Mouse (Mus musculus) bone marrow, adult 2 months (tissue): ENCODE data around the gene Xrcc4. TPM values are rescaled to one million over a fixed set of nuclear protein-coding genes. Genes with fewer than 3 reads are reported as not detected.

Source experiments
- H3K27ac ChIP-seq: fragments of 200-500 bp; 2 replicates; pipeline ENCODE4 v1.5.1; 2012; ENCODE audit warnings: low read depth, mild to moderate bottlenecking, control low read depth, inconsistent platforms, low read length; ENCODE audit not compliant: control insufficient read depth, poor library complexity, insufficient read depth
- H3K4me1 ChIP-seq: fragments of 200-500 bp; 2 replicates; pipeline ENCODE4 v1.6.1; 2011; ENCODE audit warnings: low read length; ENCODE audit not compliant: control insufficient read depth, insufficient read depth
- H3K4me3 ChIP-seq: fragments of 200-500 bp; replicated peaks from 2 replicates; pipeline ENCODE3; 2011; ENCODE audit warnings: mild to moderate bottlenecking, low read depth, low read length, control low read depth; ENCODE audit not compliant: control insufficient read depth
- CTCF ChIP-seq: fragments of 200-500 bp; IDR thresholded peaks from 2 replicates; pipeline ENCODE4 v1.5.1; 2011; ENCODE audit warnings: low read length, control low read depth; ENCODE audit not compliant: control insufficient read depth, insufficient read depth
- POLR2A ChIP-seq: fragments of 200-500 bp; IDR thresholded peaks from 2 replicates; pipeline ENCODE4 v1.6.1; 2011; ENCODE audit warnings: low read depth, mild to moderate bottlenecking, control low read depth, low read length, borderline replicate concordance; ENCODE audit not compliant: control insufficient read depth
- WGBS: fragments of 180-500 bp; shearing (Covaris S2); methylation state at CpG from one replicate; pipeline ENCODE4 v1.1.7; 2018; 5-methylcytosine and 5-hydroxymethylcytosine counted together
- polyA plus RNA-seq: library from polyadenylated mRNA; stranded (reverse); fragments of >200 nt; gene quantifications from 2 replicates; pipeline ENCODE4 v1.2.4, GENCODE M21; 2011; ENCODE audit warnings: low replicate concordance; ENCODE audit not compliant: missing spikeins, insufficient read depth, insufficient read length

The Xrcc4 gene
- polyA plus RNA-seq, 1 experiment: 4.5 TPM

GRCm38 (mm10) chr13:90052408-90052807 is 37.0 kb downstream of the Xrcc4 start:
- TF ChIP-seq CTCF (no peak), POLR2A (no peak)
- 88% methylated on average over 3 of the region's 3 CpGs for whole genome bisulfite sequencing
- Histone ChIP-seq H3K4me1 (no peaks in the 10 kb centered on the region), H3K4me3 (no peak overlapping the region), H3K27ac (no peak overlapping the region)

DNA sequence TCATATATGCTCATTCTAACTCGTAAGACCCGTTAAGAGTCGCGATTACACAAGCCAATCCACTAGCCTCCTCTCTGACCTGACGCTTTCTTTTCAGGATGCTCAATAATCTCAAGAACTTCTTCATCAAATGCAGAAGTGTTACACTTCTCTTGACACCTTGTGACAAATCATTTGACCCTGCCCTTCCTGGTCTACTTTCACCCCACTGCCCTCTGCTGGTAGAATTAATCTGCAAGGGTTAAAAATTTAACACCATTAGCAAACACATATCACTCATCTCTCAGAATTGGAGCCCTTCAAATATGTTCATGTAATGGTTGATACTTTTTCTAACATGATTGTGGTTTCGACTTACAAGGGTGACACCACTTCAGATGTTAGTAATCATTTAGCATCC is 37.7 kb downstream of the Xrcc4 start:
- TF ChIP-seq POLR2A: no peak
- no peak for TF ChIP-seq CTCF
- Histone ChIP-seq H3K4me3 (no peak overlapping the region), H3K27ac (no peak overlapping the region), H3K4me1 (no peaks in the 10 kb centered on the region)
- WGBS: 71% methylated on average over 6 of the region's 6 CpGs

DNA sequence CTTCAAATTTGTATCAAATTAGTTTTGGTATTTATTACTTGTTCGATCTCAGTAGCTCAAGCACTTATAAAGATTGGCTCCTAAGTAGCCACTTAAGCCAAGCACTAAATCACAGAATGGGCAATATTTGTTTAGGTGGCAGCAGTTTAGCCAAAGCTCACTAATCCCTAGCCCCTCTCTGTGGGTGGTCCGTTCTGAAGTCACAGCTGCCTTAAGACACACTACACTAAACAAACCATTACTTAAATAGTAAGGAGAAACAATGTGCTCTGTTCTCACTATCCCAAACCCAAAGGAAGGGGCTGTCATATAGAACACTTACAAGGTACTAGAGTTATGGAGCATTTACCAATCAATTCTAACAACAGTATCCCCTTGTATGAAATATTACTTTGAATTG is 49.8 kb downstream of the Xrcc4 start:
- WGBS: 89% methylated on average over 2 of the region's 2 CpGs
- H3K4me3 ChIP-seq: no peak overlapping the region
- H3K4me1 ChIP-seq: no peaks in the 10 kb centered on the region
- no peak for TF ChIP-seq CTCF
- H3K27ac ChIP-seq: no peak overlapping the region

- no peak overlapping the region for H3K4me3 ChIP-seq
- no peak overlapping the region for H3K27ac ChIP-seq
- no peaks in the 10 kb centered on the region for H3K4me1 ChIP-seq
- 72% methylated on average over 4 of the region's 4 CpGs for WGBS
- TF ChIP-seq CTCF: no peak
- no peak for TF ChIP-seq POLR2A
Observed at GRCm38 (mm10) chr13:90032977-90033376, 56.4 kb downstream of the Xrcc4 start.

GRCm38 (mm10) chr13:90032523-90032922 is 56.9 kb downstream of the Xrcc4 start:
- H3K27ac ChIP-seq: no peak overlapping the region
- H3K4me1 ChIP-seq: no peaks in the 10 kb centered on the region
- WGBS: 86% methylated on average over 2 of the region's 2 CpGs
- TF ChIP-seq POLR2A (no peak), CTCF (no peak)
- no peak overlapping the region for H3K4me3 ChIP-seq

DNA sequence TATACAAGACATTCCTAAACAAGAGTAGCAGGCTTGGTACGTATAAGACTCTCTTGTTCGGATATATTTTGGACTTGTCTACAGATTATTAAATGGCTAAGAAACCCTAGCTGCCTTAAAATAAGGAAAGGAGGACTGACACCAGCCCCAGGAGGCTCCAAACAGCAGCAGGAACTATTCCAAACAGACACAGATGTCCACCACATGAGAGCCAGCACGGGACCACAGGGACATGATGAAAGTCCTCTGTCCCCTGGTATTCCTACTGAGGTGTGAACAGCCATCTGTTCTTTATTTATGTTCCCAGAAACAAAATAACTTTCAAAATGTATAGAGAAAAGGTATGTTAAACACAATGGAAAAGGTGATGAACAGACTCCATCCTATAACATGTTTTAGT is 58.5 kb downstream of the Xrcc4 start:
- no peaks in the 10 kb centered on the region for H3K4me1 ChIP-seq
- H3K27ac ChIP-seq: no peak overlapping the region
- H3K4me3 ChIP-seq: no peak overlapping the region
- 83% methylated on average over 3 of the region's 3 CpGs for WGBS
- TF ChIP-seq CTCF (no peak), POLR2A (no peak)

DNA sequence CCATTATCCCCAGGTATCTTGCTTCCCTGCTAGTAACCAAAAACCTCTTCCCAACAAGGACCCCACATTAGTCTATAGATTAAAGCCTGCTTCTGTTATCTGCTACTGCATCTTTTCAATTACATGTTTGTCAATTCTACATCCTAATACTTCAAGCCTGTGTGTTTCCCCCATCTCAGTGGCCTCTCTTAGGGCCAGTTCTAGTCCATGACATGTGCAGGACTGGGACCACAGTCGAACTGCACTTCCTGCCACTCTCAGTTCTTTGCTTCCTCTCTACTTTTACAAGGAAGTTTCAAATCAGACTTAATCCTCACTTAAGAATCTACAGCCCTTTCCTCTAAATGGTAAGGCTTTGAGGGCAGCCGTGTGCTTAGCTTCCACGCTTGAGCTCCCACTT is 76.8 kb downstream of the Xrcc4 start:
- 43% methylated on average over 3 of the region's 3 CpGs for WGBS
- no peak for TF ChIP-seq CTCF
- TF ChIP-seq POLR2A: no peak
- Histone ChIP-seq H3K27ac (no peak overlapping the region), H3K4me3 (no peak overlapping the region), H3K4me1 (no peaks in the 10 kb centered on the region)

DNA sequence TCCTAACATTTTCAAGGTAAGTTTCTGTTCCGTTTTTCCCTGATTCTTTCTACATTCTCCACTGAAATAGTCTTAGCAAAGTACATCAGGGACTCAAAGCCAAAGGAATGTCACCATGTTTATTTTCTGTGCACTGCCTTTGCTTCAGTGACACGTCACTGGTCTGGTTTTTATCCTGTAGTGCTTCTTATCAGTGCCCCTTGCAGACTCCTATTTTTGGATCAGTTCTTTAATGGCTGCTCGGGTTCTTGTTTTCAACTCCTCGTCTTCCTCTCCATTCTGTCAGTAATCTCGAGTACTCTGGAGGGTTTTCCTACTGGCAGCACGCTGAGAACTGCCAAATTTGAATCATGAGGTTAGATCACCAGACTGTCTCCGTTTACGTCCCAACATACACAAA is 77.2 kb downstream of the Xrcc4 start:
- no peak overlapping the region for H3K27ac ChIP-seq
- WGBS: 71% methylated on average over 8 of the region's 8 CpGs

GRCm38 (mm10) chr13:90011129-90011528 is 78.3 kb downstream of the Xrcc4 start:
- WGBS: 85% methylated on average over 8 of the region's 8 CpGs
- TF ChIP-seq CTCF: no peak
- no peak for TF ChIP-seq POLR2A
- H3K27ac ChIP-seq: no peak overlapping the region
- no peaks in the 10 kb centered on the region for H3K4me1 ChIP-seq
- H3K4me3 ChIP-seq: no peak overlapping the region

More for the DNA sequence above, 77.2 kb downstream of the Xrcc4 start:
- no peaks in the 10 kb centered on the region for H3K4me1 ChIP-seq
- no peak overlapping the region for H3K4me3 ChIP-seq
- TF ChIP-seq POLR2A (no peak), CTCF (no peak)

- H3K4me3 ChIP-seq: no peak overlapping the region
- no peak for TF ChIP-seq CTCF
- TF ChIP-seq POLR2A: no peak
- no peaks in the 10 kb centered on the region for H3K4me1 ChIP-seq
Observed at GRCm38 (mm10) chr13:90009786-90010185, 79.6 kb downstream of the Xrcc4 start.

More at GRCm38 (mm10) chr13:90009786-90010185, 79.6 kb downstream of the Xrcc4 start:
- H3K27ac ChIP-seq: no peak overlapping the region
